Mouse (Mus musculus): ENCODE data around the gene Med11.

GRCm38 (mm10) chr11:70450926-70451325, 793 bp upstream of the Med11 start:
- TF ChIP-seq CTCF (IDR thresholded peaks at IDR 0.05; ENCODE audit: extremely low read depth, insufficient read length, insufficient replicate concordance, low read depth, low read length) (no peak), POLR2A (IDR thresholded peaks at IDR 0.05; ENCODE audit: low read depth, low read length) (no peak)
